Mouse (Mus musculus) small intestine, adult 2 months (tissue): ENCODE results near the gene Brcc3.

Source experiments
- CTCF ChIP-seq: fragments of 200-500 bp; IDR thresholded peaks from 2 replicates; pipeline ENCODE4 v1.5.1; 2012; ENCODE audit warnings: low read depth, mild to moderate bottlenecking, control low read depth, inconsistent platforms, low read length, moderate library complexity, mixed read lengths; ENCODE audit not compliant: insufficient replicate concordance, insufficient read length; ENCODE audit errors: extremely low read depth
- POLR2A ChIP-seq: fragments of 200-500 bp; IDR thresholded peaks from 2 replicates; pipeline ENCODE4 v1.6.1; 2012; ENCODE audit warnings: low read depth, mild to moderate bottlenecking, control low read depth, inconsistent platforms, low read length, moderate library complexity

- no peak for TF ChIP-seq CTCF
- no peak for TF ChIP-seq POLR2A
These were observed 39.6 kb upstream of the Brcc3 start for GRCm38 (mm10) chrX:75376815-75377214.
